Mouse (Mus musculus): ENCODE data around the gene Sbno2. TPM values are rescaled to one million over a fixed set of nuclear protein-coding genes. Genes with fewer than 3 reads are reported as not detected.

The Sbno2 gene
- polyA plus RNA-seq, 1 experiment from 2014 or later, result 5.6 TPM

GRCm38 (mm10) chr10:80135641-80136040, 30.3 kb upstream of the Sbno2 start:
- peaks cover 25% of the 10 kb centered on the region for H3K4me1 ChIP-seq (ENCODE audit: control insufficient read depth, insufficient read depth, low read length)
- DNase-seq (ENCODE audit: low spot score) (no peak), ATAC-seq (replicated peaks; ENCODE audit: insufficient number of reproducible peaks, low FRiP score, low TSS enrichment, low read depth) (no peak)
- WGBS, result 93% methylated on average over 1 of the region's 1 CpGs
- no peak overlapping the region for H3K4me3 ChIP-seq (ENCODE audit: low read depth, low read length)
- H3K27ac ChIP-seq (replicated peaks; ENCODE audit: low read depth, low read length), result no peak overlapping the region
- H3K9me3 ChIP-seq (replicated peaks; ENCODE audit: control insufficient read depth, low read length), result no peaks in the 10 kb centered on the region
- no peak overlapping the region for H3K4me2 ChIP-seq (ENCODE audit: low read depth, low read length)
- no peak overlapping the region for H3K9ac ChIP-seq (replicated peaks; ENCODE audit: low read length)
- H3K27me3 ChIP-seq (ENCODE audit: control insufficient read depth, insufficient read depth, low read length), result peaks cover 19% of the 10 kb centered on the region
- peaks cover 2% of the 10 kb centered on the region; the same call in 1 of the 2 replicates for H3K36me3 ChIP-seq (replicated peaks; ENCODE audit: control insufficient read depth, insufficient read depth, low read depth, low read length)

GRCm38 (mm10) chr10:80135161-80135560, 29.8 kb upstream of the Sbno2 start:
- H3K9me3 ChIP-seq (replicated peaks; ENCODE audit: control insufficient read depth, low read length), result no peaks in the 10 kb centered on the region
- no peak overlapping the region for H3K4me2 ChIP-seq (ENCODE audit: low read depth, low read length)
- peaks cover 25% of the 10 kb centered on the region for H3K4me1 ChIP-seq (ENCODE audit: control insufficient read depth, insufficient read depth, low read length)
- peaks cover 2% of the 10 kb centered on the region; the same call in 1 of the 2 replicates for H3K36me3 ChIP-seq (replicated peaks; ENCODE audit: control insufficient read depth, insufficient read depth, low read depth, low read length)
- DNase-seq (ENCODE audit: low spot score) (no peak), ATAC-seq (replicated peaks; ENCODE audit: insufficient number of reproducible peaks, low FRiP score, low TSS enrichment, low read depth) (no peak)
- WGBS, result 78% methylated on average over 10 of the region's 10 CpGs
- H3K4me3 ChIP-seq (ENCODE audit: low read depth, low read length), result no peak overlapping the region
- H3K27me3 ChIP-seq (ENCODE audit: control insufficient read depth, insufficient read depth, low read length), result peaks cover 19% of the 10 kb centered on the region
- H3K9ac ChIP-seq (replicated peaks; ENCODE audit: low read length), result no peak overlapping the region
- H3K27ac ChIP-seq (replicated peaks; ENCODE audit: low read depth, low read length), result no peak overlapping the region

- Histone ChIP-seq H3K4me1 (ENCODE audit: control insufficient read depth, insufficient read depth, low read length) (peaks cover 25% of the 10 kb centered on the region), H3K27ac (replicated peaks; ENCODE audit: low read depth, low read length) (no peak overlapping the region), H3K27me3 (ENCODE audit: control insufficient read depth, insufficient read depth, low read length) (peaks cover 17% of the 10 kb centered on the region), H3K9ac (replicated peaks; ENCODE audit: low read length) (no peak overlapping the region), H3K36me3 (replicated peaks; ENCODE audit: control insufficient read depth, insufficient read depth, low read depth, low read length) (peaks cover 4% of the 10 kb centered on the region), H3K4me2 (ENCODE audit: low read depth, low read length) (no peak overlapping the region), H3K9me3 (replicated peaks; ENCODE audit: control insufficient read depth, low read length) (no peaks in the 10 kb centered on the region), H3K4me3 (ENCODE audit: low read depth, low read length) (no peak overlapping the region)
- WGBS, result 93% methylated on average over 9 of the region's 9 CpGs
- no peak for ATAC-seq (replicated peaks; ENCODE audit: insufficient number of reproducible peaks, low FRiP score, low TSS enrichment, low read depth)
- no peak for DNase-seq (ENCODE audit: low spot score)
Observed at GRCm38 (mm10) chr10:80134421-80134820, 29.1 kb upstream of the Sbno2 start.

- Histone ChIP-seq H3K9ac (replicated peaks; ENCODE audit: low read length) (no peak overlapping the region), H3K27ac (replicated peaks; ENCODE audit: low read depth, low read length) (no peak overlapping the region), H3K36me3 (replicated peaks; ENCODE audit: control insufficient read depth, insufficient read depth, low read depth, low read length) (peaks cover 10% of the 10 kb centered on the region), H3K4me3 (ENCODE audit: low read depth, low read length) (no peak overlapping the region), H3K4me1 (ENCODE audit: control insufficient read depth, insufficient read depth, low read length) (peaks cover 20% of the 10 kb centered on the region), H3K9me3 (replicated peaks; ENCODE audit: control insufficient read depth, low read length) (no peaks in the 10 kb centered on the region), H3K27me3 (ENCODE audit: control insufficient read depth, insufficient read depth, low read length) (peaks cover 17% of the 10 kb centered on the region), H3K4me2 (ENCODE audit: low read depth, low read length) (no peak overlapping the region)
- WGBS, result 83% methylated on average over 8 of the region's 8 CpGs
- DNase-seq (ENCODE audit: low spot score), result no peak
- ATAC-seq (replicated peaks; ENCODE audit: insufficient number of reproducible peaks, low FRiP score, low TSS enrichment, low read depth), result no peak
Observed at GRCm38 (mm10) chr10:80133226-80133849, 28.0 kb upstream of the Sbno2 start.

GRCm38 (mm10) chr10:80131952-80132350, 26.6 kb upstream of the Sbno2 start:
- ATAC-seq (replicated peaks; ENCODE audit: insufficient number of reproducible peaks, low FRiP score, low TSS enrichment, low read depth), result no peak; the same call in 1 of the 2 replicates
- H3K27me3 ChIP-seq (ENCODE audit: control insufficient read depth, insufficient read depth, low read length), result peaks cover 8% of the 10 kb centered on the region
- peak overlapping the region; percentile 41 for H3K4me2 ChIP-seq (ENCODE audit: low read depth, low read length)
- H3K9ac ChIP-seq (replicated peaks; ENCODE audit: low read length), result peak overlapping the region; percentile 18; the same call in 1 of the 2 replicates
- H3K4me1 ChIP-seq (ENCODE audit: control insufficient read depth, insufficient read depth, low read length), result peaks cover 11% of the 10 kb centered on the region
- no peak overlapping the region for H3K27ac ChIP-seq (replicated peaks; ENCODE audit: low read depth, low read length)
- peak; percentile 26 for DNase-seq (ENCODE audit: low spot score)
- WGBS, result 31% methylated on average over 27 of the region's 27 CpGs
- no peaks in the 10 kb centered on the region for H3K9me3 ChIP-seq (replicated peaks; ENCODE audit: control insufficient read depth, low read length)
- peaks cover 13% of the 10 kb centered on the region for H3K36me3 ChIP-seq (replicated peaks; ENCODE audit: control insufficient read depth, insufficient read depth, low read depth, low read length)
- H3K4me3 ChIP-seq (ENCODE audit: low read depth, low read length), result peak overlapping the region; percentile 17; the same call in 1 of the 2 replicates

GRCm38 (mm10) chr10:80131316-80131951, 26.1 kb upstream of the Sbno2 start:
- no peak overlapping the region for H3K27ac ChIP-seq (replicated peaks; ENCODE audit: low read depth, low read length)
- H3K36me3 ChIP-seq (replicated peaks; ENCODE audit: control insufficient read depth, insufficient read depth, low read depth, low read length), result peaks cover 13% of the 10 kb centered on the region
- peaks cover 3% of the 10 kb centered on the region for H3K27me3 ChIP-seq (ENCODE audit: control insufficient read depth, insufficient read depth, low read length)
- H3K9me3 ChIP-seq (replicated peaks; ENCODE audit: control insufficient read depth, low read length), result no peaks in the 10 kb centered on the region
- H3K4me2 ChIP-seq (ENCODE audit: low read depth, low read length), result peak overlapping the region; percentile 41
- peak; percentile 66 for DNase-seq (ENCODE audit: low spot score)
- peak overlapping the region; percentile 17; the same call in 1 of the 2 replicates for H3K4me3 ChIP-seq (ENCODE audit: low read depth, low read length)
- H3K9ac ChIP-seq (replicated peaks; ENCODE audit: low read length), result peak overlapping the region; percentile 18; the same call in 1 of the 2 replicates
- WGBS, result 10% methylated on average over 53 of the region's 55 CpGs
- peaks cover 11% of the 10 kb centered on the region; the same call in 1 of the 2 replicates for H3K4me1 ChIP-seq (ENCODE audit: control insufficient read depth, insufficient read depth, low read length)
- ATAC-seq (replicated peaks; ENCODE audit: insufficient number of reproducible peaks, low FRiP score, low TSS enrichment, low read depth), result peak; percentile 58

- WGBS, result 85% methylated on average over 18 of the region's 18 CpGs
- H3K27ac ChIP-seq (replicated peaks; ENCODE audit: low read depth, low read length), result no peak overlapping the region
- H3K4me2 ChIP-seq (ENCODE audit: low read depth, low read length), result no peak overlapping the region
- H3K4me1 ChIP-seq (ENCODE audit: control insufficient read depth, insufficient read depth, low read length), result peaks cover 11% of the 10 kb centered on the region; the same call in 1 of the 2 replicates
- peak; percentile 2; the same call in 1 of the 2 replicates for ATAC-seq (replicated peaks; ENCODE audit: insufficient number of reproducible peaks, low FRiP score, low TSS enrichment, low read depth)
- H3K4me3 ChIP-seq (ENCODE audit: low read depth, low read length), result no peak overlapping the region
- H3K36me3 ChIP-seq (replicated peaks; ENCODE audit: control insufficient read depth, insufficient read depth, low read depth, low read length), result peaks cover 17% of the 10 kb centered on the region
- H3K9me3 ChIP-seq (replicated peaks; ENCODE audit: control insufficient read depth, low read length), result no peaks in the 10 kb centered on the region
- H3K27me3 ChIP-seq (ENCODE audit: control insufficient read depth, insufficient read depth, low read length), result no peaks in the 10 kb centered on the region
- no peak overlapping the region for H3K9ac ChIP-seq (replicated peaks; ENCODE audit: low read length)
- no peak for DNase-seq (ENCODE audit: low spot score)
Observed at GRCm38 (mm10) chr10:80130403-80131031, 25.1 kb upstream of the Sbno2 start.

GRCm38 (mm10) chr10:80129846-80130245, 24.5 kb upstream of the Sbno2 start:
- H3K4me1 ChIP-seq (ENCODE audit: control insufficient read depth, insufficient read depth, low read length), result peaks cover 11% of the 10 kb centered on the region; the same call in 1 of the 2 replicates
- no peak overlapping the region for H3K9ac ChIP-seq (replicated peaks; ENCODE audit: low read length)
- DNase-seq (ENCODE audit: low spot score) (no peak), ATAC-seq (replicated peaks; ENCODE audit: insufficient number of reproducible peaks, low FRiP score, low TSS enrichment, low read depth) (no peak)
- H3K27me3 ChIP-seq (ENCODE audit: control insufficient read depth, insufficient read depth, low read length), result no peaks in the 10 kb centered on the region
- H3K4me3 ChIP-seq (ENCODE audit: low read depth, low read length), result no peak overlapping the region
- H3K4me2 ChIP-seq (ENCODE audit: low read depth, low read length), result no peak overlapping the region
- 95% methylated on average over 9 of the region's 9 CpGs for WGBS
- no peaks in the 10 kb centered on the region for H3K9me3 ChIP-seq (replicated peaks; ENCODE audit: control insufficient read depth, low read length)
- H3K36me3 ChIP-seq (replicated peaks; ENCODE audit: control insufficient read depth, insufficient read depth, low read depth, low read length), result peaks cover 17% of the 10 kb centered on the region
- H3K27ac ChIP-seq (replicated peaks; ENCODE audit: low read depth, low read length), result no peak overlapping the region

Data from embryonic facial prominence, embryonic 11.5 days (tissue).